Mouse (Mus musculus) G1E (cell line): ENCODE results near the gene Ccl12.

Experiments
- CTCF ChIP-seq: IDR thresholded peaks from 2 replicates; pipeline ENCODE4 v1.5.1; 2012; ENCODE audit warnings: low read depth, low read length, inconsistent platforms, mixed read lengths
- GATA1 ChIP-seq: IDR thresholded peaks from 2 replicates; pipeline ENCODE4 v1.6.1; 2012; ENCODE audit warnings: borderline replicate concordance, low read length, inconsistent platforms, mixed read lengths
- GATA2 ChIP-seq: IDR thresholded peaks from 2 replicates; pipeline ENCODE4 v1.6.1; 2012; ENCODE audit warnings: low read depth, low read length, inconsistent platforms, borderline replicate concordance
- POLR2AphosphoS5 ChIP-seq: IDR thresholded peaks from 2 replicates; pipeline ENCODE4 v1.6.1; 2012; ENCODE audit warnings: low read depth, low read length, inconsistent platforms; ENCODE audit not compliant: insufficient replicate concordance
- TAL1 ChIP-seq: conservative IDR thresholded peaks from 2 replicates; pipeline ENCODE4 v1.6.1; 2012; ENCODE audit warnings: low read depth, low read length, inconsistent platforms, mixed read lengths

GRCm38 (mm10) chr11:82110372-82111248 lies 9.0 kb downstream of the Ccl12 start:
- TF ChIP-seq CTCF, result no peak
- TF ChIP-seq GATA1, result no peak
- no peak for TF ChIP-seq TAL1
- no peak for TF ChIP-seq POLR2AphosphoS5
- TF ChIP-seq GATA2, result no peak
